Mouse (Mus musculus) adrenal gland, postnatal 36 days (tissue): ENCODE measurements around the gene Rap1gap2. TPM values are rescaled to one million over a fixed set of nuclear protein-coding genes. Genes with fewer than 3 reads are reported as not detected.

Source experiments
- DNase-seq, 2 experiments: peaks; one replicate each; pipeline ENCODE4 v3.0.0; 2021; ENCODE audit warnings: mixed read lengths in 1 of 2
- total RNA-seq, 2 experiments: library from RNA; stranded (reverse); gene quantifications; 2 replicates each; pipeline ENCODE4 v1.2.3; 2021

Rap1gap2 gene
- total RNA-seq, 2 experiments from 2014 or later = 8.3 to 10.5 TPM

DNA sequence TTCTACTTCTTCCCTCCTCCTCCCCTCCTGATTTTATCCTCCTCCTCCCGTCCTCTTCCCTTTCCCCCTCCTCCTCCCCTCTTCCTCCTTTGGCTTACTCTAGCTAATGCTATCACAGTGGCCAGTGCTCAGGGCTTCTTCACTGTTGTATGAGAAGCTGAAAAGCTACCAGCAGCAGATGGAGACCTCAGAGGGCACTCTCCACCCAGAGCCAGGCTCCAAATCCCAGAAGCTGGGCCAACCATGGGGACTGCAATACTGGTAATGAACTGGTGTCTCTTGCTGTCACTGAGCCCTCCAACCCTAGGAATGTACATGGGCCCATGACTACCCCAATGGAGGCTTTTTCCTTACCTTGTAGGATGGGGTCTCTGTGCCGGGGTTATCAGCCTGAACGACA, 198.8 kb downstream of the Rap1gap2 start:
- DNase-seq = no peak

DNA sequence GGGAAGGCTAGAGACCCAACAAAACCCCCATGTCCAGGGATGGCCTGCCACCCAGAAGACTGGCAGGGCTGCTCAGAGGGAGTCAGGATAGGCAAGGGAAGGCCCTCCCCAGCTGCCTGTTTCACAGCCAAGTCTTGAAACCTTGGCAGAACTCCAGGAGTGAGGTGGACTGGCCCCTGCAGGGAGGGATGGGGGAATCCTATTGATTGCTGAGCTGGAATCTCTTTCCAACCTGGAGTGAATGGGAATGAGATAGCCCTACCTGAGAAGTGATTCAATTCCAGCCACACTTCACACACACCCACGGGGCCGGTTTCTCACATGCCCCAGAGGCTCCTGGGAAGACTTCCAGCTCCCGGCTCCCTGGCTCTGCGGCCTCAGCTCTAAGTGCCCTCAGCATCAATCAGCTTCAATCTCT, 200.9 kb downstream of the Rap1gap2 start:
- DNase-seq = peak; percentile 71 to 77

DNA sequence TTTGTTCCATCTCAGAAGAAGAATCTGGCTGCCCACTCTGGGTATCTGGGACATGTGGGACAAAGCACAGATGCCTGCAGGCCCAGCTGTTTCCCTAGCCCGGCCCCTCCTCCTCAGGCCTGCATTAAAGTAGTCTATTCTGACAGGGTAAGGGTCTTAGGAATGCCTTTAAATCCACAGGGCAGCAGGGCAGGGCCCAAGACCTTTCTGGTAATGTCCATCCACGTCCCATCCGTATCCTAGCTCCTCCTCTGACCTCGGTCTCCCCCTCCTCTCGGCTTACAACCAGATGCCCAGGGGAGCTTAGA, 201.3 kb downstream of the Rap1gap2 start:
- no peak for DNase-seq

DNA sequence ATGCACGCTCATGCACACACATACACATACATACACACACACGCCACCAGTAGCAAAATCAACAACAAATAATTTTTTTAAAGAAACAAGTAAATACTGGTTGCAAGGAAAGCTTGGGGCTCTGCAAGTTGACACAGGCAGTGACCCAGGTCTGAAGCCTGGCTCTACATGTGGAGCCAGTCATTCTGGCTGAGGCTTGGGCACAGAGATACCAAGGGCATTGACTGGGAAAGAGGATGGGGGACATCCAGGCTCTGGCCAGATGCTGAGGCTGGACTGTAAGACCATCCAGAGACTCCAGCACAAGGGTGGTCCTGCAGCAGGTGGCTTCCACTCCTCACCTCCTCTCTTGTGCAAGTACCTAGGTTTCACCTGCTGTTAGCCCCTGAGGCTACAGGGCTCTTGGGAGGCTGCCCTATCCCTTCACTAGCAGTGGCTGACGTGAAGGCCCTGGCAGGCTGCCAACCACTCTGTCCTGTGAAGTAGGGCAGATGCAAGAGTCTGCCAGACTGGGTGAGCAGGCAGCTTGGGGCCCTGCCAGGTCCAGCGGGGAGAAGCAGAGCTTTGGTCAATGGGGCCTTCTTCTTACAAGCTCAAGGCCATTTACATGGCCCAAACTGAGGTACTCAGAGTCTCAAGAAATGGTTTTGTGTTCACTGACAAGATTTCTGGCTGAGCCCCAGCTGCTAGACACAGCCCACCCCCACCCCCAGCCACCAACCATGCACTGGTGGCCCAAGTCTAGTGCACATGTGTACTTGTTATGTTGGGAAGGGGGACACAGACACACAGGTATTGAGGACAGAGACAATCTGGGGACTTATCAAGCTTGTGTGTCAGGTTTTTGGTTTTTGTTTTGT, 201.9 kb downstream of the Rap1gap2 start:
- DNase-seq = peak; percentile 99

DNA sequence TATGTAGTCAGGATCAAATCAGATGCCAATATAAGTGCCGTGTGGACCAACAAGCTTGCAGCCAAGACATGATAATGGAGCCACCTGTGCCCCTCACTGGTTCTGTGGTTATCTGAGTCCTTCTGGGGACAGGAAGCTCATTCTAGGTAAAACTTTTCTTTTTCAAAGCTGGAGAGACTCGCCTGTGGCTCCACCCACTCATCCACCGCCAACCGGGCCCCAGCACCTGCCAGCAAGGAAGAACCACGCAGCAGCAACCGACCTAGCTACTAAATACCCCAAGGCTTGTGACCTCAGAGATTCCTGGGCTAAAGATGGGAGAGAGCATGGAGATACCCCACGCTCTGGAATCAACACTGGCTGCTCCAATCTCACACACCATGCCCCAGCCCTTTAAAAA, 205.5 kb downstream of the Rap1gap2 start:
- no peak for DNase-seq

DNA sequence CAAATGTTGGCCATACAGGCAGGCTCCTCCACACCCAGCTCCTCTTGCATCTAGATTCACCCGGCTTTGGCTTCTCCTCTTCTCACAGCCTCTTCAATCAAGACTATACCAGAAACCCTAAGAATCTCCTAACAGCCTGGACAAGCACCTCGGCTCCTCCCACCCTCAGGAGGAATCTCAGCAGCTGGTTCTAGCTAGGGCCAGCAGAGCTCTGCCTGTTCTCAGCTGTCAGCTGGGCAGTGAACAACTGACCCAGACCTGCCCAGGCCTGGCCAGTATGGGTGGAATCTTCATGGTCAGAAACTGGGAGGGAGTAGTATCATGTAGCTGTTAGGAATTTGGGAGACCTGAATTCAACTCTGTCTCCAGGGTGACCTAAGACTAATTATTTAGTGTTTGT, 206.5 kb downstream of the Rap1gap2 start:
- DNase-seq = no peak

DNA sequence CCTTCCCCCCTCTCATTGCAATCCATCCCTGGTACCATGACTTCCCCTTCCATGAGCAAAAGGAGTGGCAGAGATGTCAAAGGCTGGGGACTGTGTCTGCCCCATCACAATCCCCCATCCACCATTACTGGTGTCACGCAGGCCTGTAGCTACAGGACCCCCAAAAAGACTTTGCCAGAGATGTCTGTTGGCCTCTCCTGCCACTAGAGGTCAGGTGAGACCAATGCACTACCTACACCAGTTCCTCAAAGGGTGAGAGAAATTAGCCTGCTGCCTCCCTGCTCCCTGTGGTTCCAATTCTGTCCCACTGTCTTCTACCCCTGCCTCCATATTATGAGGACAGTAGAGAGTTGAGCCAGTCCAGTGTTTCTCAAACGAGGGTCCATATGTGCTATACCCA, 208.6 kb downstream of the Rap1gap2 start:
- no peak for DNase-seq

DNA sequence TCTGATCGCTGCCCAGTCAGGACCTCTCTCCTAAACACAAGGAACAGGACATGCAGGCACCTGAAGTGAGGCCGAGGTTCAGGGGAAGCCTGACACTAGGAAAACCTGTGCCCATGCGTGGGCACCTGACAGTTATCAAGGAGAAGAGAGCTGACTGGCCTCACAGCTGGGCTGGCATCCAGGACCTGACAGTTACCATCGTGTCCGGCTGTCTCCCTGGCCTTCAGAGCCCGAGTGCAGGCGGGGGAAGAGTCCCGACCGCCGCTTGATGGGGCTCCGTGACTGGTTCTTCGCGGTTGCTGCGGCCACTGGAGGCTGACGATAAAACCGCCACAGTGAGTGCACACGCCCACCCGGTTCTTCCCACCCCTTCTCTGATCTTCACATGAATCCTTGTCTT, 215.1 kb downstream of the Rap1gap2 start:
- DNase-seq = peak; percentile 64 to 66

DNA sequence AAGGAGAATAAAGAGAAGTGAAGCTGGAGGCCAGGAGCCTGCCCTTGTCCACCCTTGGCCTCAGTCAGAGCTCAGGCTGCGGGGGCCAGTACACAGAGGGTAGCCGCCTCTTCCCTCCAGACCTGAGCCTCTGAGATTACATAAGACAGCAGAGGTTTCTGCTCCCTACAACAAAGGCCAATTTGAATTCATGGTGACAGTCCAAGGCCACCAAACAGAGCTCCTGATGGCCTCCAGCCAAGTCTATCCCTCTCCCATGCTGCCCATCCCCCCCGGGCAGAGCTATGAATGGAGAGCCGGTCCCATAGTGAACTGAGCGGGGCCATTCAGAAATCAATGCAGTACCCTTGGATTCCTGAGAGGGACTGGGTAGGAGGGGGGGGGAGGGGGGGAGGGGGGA, 217.2 kb downstream of the Rap1gap2 start:
- DNase-seq = peak; percentile 67 to 74

DNA sequence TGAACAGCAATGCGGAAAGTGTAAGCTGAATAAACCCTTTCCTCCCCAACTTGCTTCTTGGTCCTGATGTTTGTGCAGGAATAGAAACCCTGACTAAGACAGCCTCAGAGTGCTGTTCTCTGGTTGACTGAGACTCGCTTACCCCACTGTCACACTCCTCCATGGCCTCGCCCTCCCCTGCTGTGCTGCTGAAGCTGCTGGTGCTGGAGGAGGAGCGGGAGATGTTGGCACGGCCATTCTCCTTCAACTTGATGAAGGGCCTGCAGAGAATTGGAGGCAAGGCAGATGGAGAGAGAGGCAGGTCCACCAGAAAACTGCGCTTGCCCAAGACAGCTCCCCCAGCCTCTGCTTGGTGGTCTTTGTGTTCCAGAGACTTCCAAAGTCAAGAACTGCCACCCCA, 217.8 kb downstream of the Rap1gap2 start:
- DNase-seq = no peak

DNA sequence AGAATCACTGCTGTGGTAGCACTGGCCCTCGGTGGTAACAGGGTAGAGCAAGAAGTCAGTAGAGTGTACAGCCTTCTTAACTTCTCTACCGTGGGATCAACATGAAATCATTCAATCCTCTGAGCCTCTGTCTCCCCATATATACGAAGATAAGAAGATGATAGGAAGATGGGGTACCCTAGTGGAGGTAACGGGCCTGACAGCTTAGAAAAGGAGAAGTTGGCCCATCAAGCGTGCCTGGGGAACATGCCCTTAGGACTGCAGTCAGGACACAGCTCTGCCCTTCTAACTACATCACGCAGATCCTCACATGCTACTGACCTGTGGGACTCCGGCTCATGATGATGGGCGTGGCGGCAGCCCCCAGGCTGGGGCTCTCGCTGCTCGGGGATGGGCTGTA, 218.8 kb downstream of the Rap1gap2 start:
- no peak for DNase-seq

DNA sequence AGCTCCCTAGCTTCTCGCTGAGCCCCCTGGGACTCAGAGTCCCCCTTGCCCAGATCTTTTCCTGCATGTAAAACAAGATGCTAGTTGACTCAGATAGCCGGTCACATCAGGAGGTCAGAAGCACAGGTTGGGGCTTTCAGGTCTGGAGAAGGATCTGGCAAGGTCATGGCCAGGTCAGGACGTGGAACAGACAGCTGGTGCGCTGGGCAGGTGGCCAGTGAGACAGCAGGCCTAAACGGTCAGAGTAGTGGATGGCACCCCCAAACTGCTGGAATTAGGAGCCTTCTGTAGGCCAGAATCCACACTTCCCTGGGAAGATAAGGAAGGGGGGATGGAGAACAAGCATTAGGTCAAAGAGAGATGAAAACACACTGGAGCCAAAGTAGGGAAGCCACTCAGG, 223.5 kb downstream of the Rap1gap2 start:
- DNase-seq = no peak

DNA sequence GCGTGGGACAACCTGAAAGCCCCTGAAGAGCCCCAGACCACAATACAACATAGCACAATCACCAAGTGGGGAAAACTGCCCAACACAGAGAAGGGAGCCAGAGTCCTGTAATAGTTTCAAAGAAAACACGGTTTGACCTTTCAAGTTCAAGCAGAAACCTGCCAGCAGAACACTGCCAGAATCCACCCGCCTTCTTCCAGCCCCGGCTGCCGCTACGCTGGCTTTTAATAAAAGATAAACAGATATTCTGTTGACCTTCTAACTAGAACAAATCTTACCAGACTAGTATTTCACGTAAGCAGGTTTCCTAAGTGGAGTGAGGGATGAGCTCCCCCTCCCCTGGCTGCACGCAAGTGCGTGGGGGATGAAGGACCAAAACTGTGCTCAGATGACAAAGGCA, 225.0 kb downstream of the Rap1gap2 start:
- DNase-seq = peak; percentile 38 to 46

DNA sequence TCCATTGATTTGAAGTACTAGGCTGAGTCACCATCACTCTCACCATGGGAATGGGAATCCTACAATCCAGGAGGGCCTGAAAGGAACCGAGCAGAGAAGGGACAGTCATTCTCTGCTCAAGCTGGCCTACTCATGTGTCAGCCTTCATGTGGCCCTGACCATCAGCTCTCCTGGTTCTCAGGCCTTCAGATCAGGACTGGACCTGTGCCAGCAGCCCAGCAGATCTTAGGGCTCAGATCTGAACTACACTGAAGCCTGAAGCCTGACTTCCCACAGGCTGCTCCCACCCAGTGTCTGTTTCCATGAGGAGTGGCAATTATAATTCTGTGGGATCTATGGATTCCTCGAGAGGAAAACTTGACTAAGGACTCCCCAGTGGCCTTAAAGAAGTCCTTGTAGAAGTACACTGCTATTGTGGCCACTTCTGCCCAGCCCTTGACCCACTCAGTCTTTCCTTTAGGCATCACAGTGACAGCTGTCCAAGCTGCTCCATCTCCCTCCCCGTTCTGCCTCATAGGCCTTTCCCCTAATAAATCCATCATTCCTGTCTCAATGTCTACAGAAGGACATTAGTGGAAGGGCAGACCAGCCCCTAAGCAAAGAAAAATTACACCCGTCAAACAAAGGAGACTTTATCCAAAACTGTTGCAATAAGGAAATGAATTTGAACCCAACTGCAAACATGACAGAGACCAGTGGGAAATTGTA, 231.4 kb downstream of the Rap1gap2 start:
- peak; percentile 49 to 57 for DNase-seq

DNA sequence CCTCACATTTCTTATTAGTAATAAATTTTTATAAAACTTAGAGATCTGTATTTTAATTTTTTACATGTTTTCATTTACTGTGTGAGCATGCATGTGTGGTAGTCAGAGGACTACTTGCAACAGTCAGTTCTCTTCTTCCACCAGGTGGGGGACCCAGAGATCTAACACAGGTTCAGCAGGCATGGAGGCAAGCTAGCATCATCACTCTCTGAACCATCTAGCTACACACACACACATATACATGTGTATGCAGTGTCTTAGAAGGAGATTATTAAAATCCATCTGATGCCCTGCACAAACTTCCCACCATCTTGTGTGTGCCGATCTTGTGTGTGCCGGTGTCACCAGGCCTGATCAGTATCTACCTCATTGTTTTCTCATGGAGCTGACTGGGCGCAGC, 233.9 kb downstream of the Rap1gap2 start:
- peak; percentile 47 to 72 for DNase-seq

DNA sequence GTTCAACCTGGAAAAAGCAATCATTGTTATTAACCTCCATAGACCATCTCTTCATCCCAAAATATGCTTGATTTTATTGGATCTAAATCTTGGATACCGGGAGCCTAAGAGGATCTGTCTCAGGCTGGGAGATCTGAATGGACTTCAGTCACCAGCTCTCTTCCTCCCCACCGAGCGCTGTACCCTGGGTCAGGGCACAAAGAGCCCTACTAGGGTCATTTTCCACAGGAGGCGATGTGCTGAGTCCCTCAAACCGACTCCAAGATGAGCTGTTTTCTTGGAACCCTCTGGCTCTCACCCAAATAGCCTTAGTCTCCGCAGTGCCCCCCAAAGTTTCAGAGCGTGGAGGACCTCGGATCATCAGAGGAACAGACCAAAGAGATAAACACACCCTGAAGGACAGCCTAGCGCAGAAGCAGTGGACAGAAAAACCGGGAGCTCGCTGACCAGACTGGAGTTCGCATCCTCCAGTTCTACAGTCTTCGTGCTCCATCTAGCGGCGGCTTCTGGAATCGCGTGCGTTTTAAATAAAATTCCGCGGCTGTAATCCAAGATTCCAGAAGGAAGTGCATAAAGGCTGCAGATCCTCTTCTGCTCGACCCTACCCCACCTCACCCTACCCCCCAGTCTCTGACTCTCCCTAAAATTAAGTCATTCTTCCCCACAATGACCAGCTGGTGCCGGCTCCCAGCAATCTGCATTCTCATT, 239.2 kb downstream of the Rap1gap2 start:
- DNase-seq = peak; percentile 75 to 78

DNA sequence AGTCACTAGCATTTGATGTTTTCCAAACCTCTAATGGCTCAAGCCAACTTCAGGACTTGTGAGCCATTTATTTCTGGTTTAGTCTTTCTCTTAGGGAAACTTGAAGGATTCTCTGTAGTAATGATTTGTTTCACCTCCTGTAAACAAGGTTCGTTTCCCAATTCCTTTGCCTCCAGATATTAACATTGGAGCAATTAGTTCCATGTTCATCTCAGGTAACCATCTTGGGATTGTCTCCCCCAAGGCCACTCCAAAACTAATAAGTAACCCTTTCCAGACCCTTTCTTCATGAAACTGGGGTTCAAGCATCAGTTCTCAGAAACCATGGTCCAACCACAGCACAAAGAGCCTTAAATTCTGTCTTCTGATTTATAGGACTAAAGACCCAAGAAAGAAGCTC, 248.9 kb downstream of the Rap1gap2 start, which contains the start of gene Olfr412:
TSS of gene Olfr412 (plus strand) at position 301 of the 400 bp plus-strand sequence.
- no peak for DNase-seq

DNA sequence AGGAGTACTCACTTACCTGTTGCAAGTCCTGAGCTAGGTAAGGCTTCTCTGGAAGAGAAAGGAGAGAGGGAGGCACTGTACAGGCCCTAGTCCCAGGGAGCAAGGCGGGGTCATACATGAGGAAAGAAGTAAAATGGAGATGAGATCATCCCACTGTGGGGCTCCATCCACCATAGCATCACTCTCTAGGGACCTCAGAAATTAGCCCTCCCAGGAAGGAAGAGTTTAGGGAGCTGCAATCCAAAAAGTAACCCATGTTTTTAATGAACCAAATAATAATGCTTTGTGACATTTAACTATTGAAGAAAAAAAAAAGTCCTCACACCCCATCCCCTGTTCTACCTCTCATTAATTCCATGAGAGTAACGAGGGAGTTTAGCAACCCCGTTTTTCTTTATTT, 258.2 kb downstream of the Rap1gap2 start, which contains the start of gene Olfr411:
TSS of gene Olfr411 (minus strand) at position 101 of the 400 bp plus-strand sequence.
- DNase-seq = no peak

DNA sequence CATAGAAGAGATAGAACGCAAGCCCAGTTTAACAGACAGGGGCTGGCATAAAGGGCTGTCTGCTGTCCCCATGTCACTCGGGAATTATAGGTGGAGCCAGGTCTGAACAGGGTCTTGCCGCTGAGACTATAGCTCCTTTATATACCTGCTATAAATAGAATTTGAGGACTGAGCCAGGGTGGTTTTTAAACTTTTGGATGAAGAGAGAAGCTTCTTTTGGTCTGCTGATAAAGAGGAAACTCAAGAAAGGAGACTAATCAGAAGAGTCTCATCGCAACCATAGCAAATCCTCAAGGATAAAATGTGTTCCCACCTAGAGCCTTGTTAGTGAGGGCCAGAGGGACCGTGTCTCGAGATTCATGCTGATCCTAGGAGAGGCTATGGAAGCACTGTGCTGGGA, 272.8 kb downstream of the Rap1gap2 start, which contains the start of gene Olfr410:
TSS of gene Olfr410 (minus strand) at position 101 of the 400 bp plus-strand sequence.
- DNase-seq = no peak
